Mouse (Mus musculus): ENCODE data around the gene Tmem167. TPM values are rescaled to one million over a fixed set of nuclear protein-coding genes. Genes with fewer than 3 reads are reported as not detected.

Tmem167 gene
- polyA plus RNA-seq, 1 experiment from 2014 or later, result 67.4 TPM

DNA sequence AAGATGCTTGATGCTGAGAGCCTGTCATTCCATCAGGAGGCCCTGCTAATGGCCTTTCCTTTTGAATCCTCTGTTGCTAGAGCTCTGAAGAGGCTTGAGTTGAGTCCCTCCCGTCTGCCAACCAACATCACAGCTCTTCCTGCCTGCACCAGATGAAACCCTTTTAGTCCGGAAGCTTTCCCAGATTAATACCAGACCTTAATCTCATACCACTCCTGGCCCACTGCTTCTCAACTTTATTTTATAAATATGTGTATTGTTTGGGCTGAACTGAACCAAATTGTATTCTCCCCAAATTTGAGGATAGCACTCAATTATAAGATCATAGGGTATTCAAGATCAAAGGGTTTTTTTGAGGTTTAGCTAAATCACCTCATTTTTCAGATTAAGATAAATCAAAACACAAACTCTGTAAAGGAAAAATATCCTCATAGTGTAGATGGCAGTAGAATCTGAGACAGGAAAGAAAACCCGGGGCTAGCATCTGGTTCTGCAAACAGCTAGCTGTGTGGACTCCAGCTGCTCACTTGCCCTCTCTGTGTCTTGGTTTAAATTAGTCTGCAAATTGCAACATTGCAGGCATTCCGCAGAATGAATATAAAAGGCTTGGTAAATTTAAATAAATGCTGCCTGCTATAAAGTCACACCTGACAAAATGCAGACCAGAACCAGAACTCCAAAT, 81.3 kb downstream of the Tmem167 start:
- Histone ChIP-seq H3K36me3 (ENCODE audit: control insufficient read depth, insufficient read depth, low read length) (no peaks in the 10 kb centered on the region), H3K27ac (ENCODE audit: low read depth) (no peak overlapping the region), H3K9me3 (ENCODE audit: control insufficient read depth, low read length) (no peaks in the 10 kb centered on the region), H3K4me2 (ENCODE audit: low read length) (no peak overlapping the region), H3K4me1 (replicated peaks; ENCODE audit: control insufficient read depth, insufficient read depth, low read length) (no peaks in the 10 kb centered on the region), H3K4me3 (ENCODE audit: low read depth, low read length) (no peak overlapping the region), H3K27me3 (replicated peaks; ENCODE audit: control insufficient read depth, insufficient read depth, low read length) (no peaks in the 10 kb centered on the region), H3K9ac (ENCODE audit: low read length) (no peak overlapping the region)
- 53% methylated on average over 4 of the region's 4 CpGs for WGBS
- no peak for DNase-seq (ENCODE audit: low spot score)
- no peak for ATAC-seq (replicated peaks; ENCODE audit: low FRiP score, low TSS enrichment, low read depth)

- ATAC-seq (replicated peaks; ENCODE audit: low FRiP score, low TSS enrichment, low read depth), result no peak
- DNase-seq (ENCODE audit: low spot score), result no peak
- WGBS, result 15% methylated on average over 2 of the region's 2 CpGs
- Histone ChIP-seq H3K27me3 (replicated peaks; ENCODE audit: control insufficient read depth, insufficient read depth, low read length) (no peaks in the 10 kb centered on the region), H3K9ac (ENCODE audit: low read length) (no peak overlapping the region), H3K9me3 (ENCODE audit: control insufficient read depth, low read length) (no peaks in the 10 kb centered on the region), H3K27ac (ENCODE audit: low read depth) (no peak overlapping the region), H3K4me1 (replicated peaks; ENCODE audit: control insufficient read depth, insufficient read depth, low read length) (no peaks in the 10 kb centered on the region), H3K4me3 (ENCODE audit: low read depth, low read length) (no peak overlapping the region), H3K4me2 (ENCODE audit: low read length) (no peak overlapping the region), H3K36me3 (ENCODE audit: control insufficient read depth, insufficient read depth, low read length) (no peaks in the 10 kb centered on the region)
Measured at GRCm38 (mm10) chr13:90170782-90171179, 81.9 kb downstream of the Tmem167 start.

DNA sequence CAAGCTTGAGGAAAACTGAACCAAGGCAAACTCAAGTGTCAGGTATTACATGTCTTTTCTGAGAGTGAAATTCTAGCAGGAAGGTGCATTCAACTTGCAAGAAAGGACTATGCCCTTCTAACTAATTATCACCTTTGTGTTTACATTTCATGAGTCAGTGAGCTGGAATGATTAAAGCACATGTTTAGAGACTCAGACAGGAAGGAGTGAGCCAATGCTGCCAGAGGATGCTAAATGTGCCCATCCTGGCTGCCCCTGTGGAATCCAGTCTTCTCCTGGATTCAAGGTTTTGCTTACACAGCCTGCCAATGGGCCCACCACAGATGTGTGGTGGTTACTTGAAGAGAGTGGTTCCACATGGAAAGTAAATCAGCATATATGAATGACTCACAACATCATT, 82.5 kb downstream of the Tmem167 start:
- no peak for ATAC-seq (replicated peaks; ENCODE audit: low FRiP score, low TSS enrichment, low read depth)

DNA sequence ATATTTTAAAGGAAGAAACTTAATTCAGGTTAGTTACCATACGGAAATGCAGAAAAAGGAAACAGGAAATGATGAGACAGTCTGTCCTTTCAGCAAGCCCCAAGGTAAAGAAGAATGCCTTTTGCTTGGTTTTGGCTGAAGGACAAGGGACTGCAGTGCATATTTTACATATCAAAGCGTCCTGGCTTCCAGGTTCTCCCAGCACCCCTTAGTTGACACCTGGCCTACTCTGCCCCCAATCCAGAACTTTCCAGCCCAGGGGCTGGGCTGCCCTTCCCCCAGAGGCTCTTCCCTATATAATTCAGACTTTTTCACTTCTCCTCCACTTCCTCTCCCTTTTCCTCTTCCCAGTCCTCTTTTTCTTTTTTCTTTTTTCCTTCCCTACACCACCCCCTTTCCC, 86.7 kb downstream of the Tmem167 start:
- Histone ChIP-seq H3K4me2 (ENCODE audit: low read length) (no peak overlapping the region), H3K9ac (ENCODE audit: low read length) (no peak overlapping the region), H3K36me3 (ENCODE audit: control insufficient read depth, insufficient read depth, low read length) (no peaks in the 10 kb centered on the region), H3K27me3 (replicated peaks; ENCODE audit: control insufficient read depth, insufficient read depth, low read length) (no peaks in the 10 kb centered on the region), H3K9me3 (ENCODE audit: control insufficient read depth, low read length) (no peaks in the 10 kb centered on the region), H3K27ac (ENCODE audit: low read depth) (no peak overlapping the region), H3K4me3 (ENCODE audit: low read depth, low read length) (no peak overlapping the region), H3K4me1 (replicated peaks; ENCODE audit: control insufficient read depth, insufficient read depth, low read length) (no peaks in the 10 kb centered on the region)
- no peak for ATAC-seq (replicated peaks; ENCODE audit: low FRiP score, low TSS enrichment, low read depth)
- no peak for DNase-seq (ENCODE audit: low spot score)
- 65% methylated on average over 2 of the region's 2 CpGs for WGBS

More for the DNA sequence above, 82.5 kb downstream of the Tmem167 start:
- H3K27me3 ChIP-seq (replicated peaks; ENCODE audit: control insufficient read depth, insufficient read depth, low read length), result no peaks in the 10 kb centered on the region
- no peak for DNase-seq (ENCODE audit: low spot score)
- H3K4me1 ChIP-seq (replicated peaks; ENCODE audit: control insufficient read depth, insufficient read depth, low read length), result no peaks in the 10 kb centered on the region
- no peaks in the 10 kb centered on the region for H3K36me3 ChIP-seq (ENCODE audit: control insufficient read depth, insufficient read depth, low read length)
- no peak overlapping the region for H3K27ac ChIP-seq (ENCODE audit: low read depth)
- no peaks in the 10 kb centered on the region for H3K9me3 ChIP-seq (ENCODE audit: control insufficient read depth, low read length)
- H3K4me2 ChIP-seq (ENCODE audit: low read length), result no peak overlapping the region
- H3K9ac ChIP-seq (ENCODE audit: low read length), result no peak overlapping the region
- H3K4me3 ChIP-seq (ENCODE audit: low read depth, low read length), result no peak overlapping the region

DNA sequence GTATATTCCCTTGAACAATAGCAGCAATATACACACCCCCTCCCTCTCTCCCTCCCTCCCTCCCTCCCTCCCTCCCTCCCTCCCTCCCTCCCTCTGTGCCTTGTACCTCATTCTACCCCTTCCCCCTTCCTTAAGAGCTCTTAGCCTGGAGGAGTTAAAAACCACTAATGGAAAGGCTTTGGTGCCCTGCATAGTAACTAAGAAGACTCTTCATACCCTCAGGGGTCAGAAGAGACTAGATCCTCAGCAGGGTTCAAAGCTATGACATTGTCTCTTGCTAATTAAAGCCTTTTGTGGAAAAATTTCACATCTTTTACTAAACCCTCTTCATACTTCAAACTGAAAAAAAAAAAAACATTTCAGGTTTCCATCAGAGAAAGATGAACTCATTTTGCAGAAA, 93.3 kb downstream of the Tmem167 start:
- DNase-seq (ENCODE audit: low spot score), result no peak
- Histone ChIP-seq H3K36me3 (ENCODE audit: control insufficient read depth, insufficient read depth, low read length) (no peaks in the 10 kb centered on the region), H3K4me1 (replicated peaks; ENCODE audit: control insufficient read depth, insufficient read depth, low read length) (no peaks in the 10 kb centered on the region), H3K4me2 (ENCODE audit: low read length) (no peak overlapping the region), H3K27me3 (replicated peaks; ENCODE audit: control insufficient read depth, insufficient read depth, low read length) (no peaks in the 10 kb centered on the region), H3K27ac (ENCODE audit: low read depth) (no peak overlapping the region), H3K9ac (ENCODE audit: low read length) (no peak overlapping the region), H3K4me3 (ENCODE audit: low read depth, low read length) (no peak overlapping the region), H3K9me3 (ENCODE audit: control insufficient read depth, low read length) (no peaks in the 10 kb centered on the region)
- no peak for ATAC-seq (replicated peaks; ENCODE audit: low FRiP score, low TSS enrichment, low read depth)

- ATAC-seq (replicated peaks; ENCODE audit: low FRiP score, low TSS enrichment, low read depth) (no peak), DNase-seq (ENCODE audit: low spot score) (no peak)
- WGBS, result 88% methylated on average over 7 of the region's 7 CpGs
- no peaks in the 10 kb centered on the region for H3K9me3 ChIP-seq (ENCODE audit: control insufficient read depth, low read length)
- no peak overlapping the region for H3K27ac ChIP-seq (ENCODE audit: low read depth)
- no peak overlapping the region for H3K4me2 ChIP-seq (ENCODE audit: low read length)
- H3K36me3 ChIP-seq (ENCODE audit: control insufficient read depth, insufficient read depth, low read length), result no peaks in the 10 kb centered on the region
- H3K4me3 ChIP-seq (ENCODE audit: low read depth, low read length), result no peak overlapping the region
- H3K27me3 ChIP-seq (replicated peaks; ENCODE audit: control insufficient read depth, insufficient read depth, low read length), result no peaks in the 10 kb centered on the region
- peaks cover 8% of the 10 kb centered on the region; the same call in 1 of the 2 replicates for H3K4me1 ChIP-seq (replicated peaks; ENCODE audit: control insufficient read depth, insufficient read depth, low read length)
- H3K9ac ChIP-seq (ENCODE audit: low read length), result no peak overlapping the region
Measured at GRCm38 (mm10) chr13:90183536-90183935, 94.6 kb downstream of the Tmem167 start.

DNA sequence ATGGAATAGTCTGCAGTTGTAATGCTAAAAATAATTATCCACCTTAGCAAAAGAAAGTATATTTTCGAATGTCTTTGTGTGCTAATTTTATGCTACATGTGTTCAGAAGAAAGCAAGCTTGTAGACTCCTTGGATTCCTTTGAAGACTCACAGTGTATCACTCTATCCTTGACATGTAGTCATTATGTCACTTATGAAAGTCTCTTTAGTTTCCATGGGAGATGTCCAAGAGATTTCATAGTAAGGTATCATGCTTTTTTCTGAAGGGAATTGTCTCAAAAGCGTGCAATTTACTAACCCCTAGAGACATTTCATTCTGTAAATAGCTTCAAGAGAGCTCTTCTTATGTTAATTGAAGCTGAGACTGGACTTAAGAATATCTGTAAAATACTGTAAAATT, 97.8 kb downstream of the Tmem167 start:
- peaks cover 9% of the 10 kb centered on the region; the same call in 1 of the 2 replicates for H3K4me1 ChIP-seq (replicated peaks; ENCODE audit: control insufficient read depth, insufficient read depth, low read length)
- H3K27ac ChIP-seq (ENCODE audit: low read depth), result no peak overlapping the region
- ATAC-seq (replicated peaks; ENCODE audit: low FRiP score, low TSS enrichment, low read depth), result no peak
- no peak overlapping the region for H3K4me2 ChIP-seq (ENCODE audit: low read length)
- DNase-seq (ENCODE audit: low spot score), result no peak
- no peaks in the 10 kb centered on the region for H3K9me3 ChIP-seq (ENCODE audit: control insufficient read depth, low read length)
- H3K4me3 ChIP-seq (ENCODE audit: low read depth, low read length), result no peak overlapping the region
- H3K27me3 ChIP-seq (replicated peaks; ENCODE audit: control insufficient read depth, insufficient read depth, low read length), result no peaks in the 10 kb centered on the region
- 87% methylated on average over 2 of the region's 2 CpGs for WGBS
- H3K36me3 ChIP-seq (ENCODE audit: control insufficient read depth, insufficient read depth, low read length), result no peaks in the 10 kb centered on the region
- H3K9ac ChIP-seq (ENCODE audit: low read length), result no peak overlapping the region

DNA sequence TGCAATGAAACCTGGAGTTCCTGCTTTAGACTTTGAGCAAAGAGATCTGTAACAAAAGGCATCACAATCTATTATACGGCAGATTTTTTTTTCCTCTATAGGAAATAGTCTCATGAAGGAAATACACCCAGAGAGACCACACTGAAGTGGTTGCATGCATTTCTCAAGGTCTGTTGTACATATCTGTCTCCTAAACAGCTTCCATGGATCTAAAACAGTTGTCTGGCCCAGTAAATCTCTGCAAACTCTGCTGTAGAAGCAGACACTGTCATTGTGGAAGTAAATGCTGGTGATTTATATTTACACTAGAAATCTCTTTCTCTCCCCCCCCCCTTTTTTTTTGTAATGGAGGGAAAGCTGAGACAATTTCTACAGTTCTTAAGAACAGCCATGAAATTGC, 99.1 kb downstream of the Tmem167 start:
- ATAC-seq (replicated peaks; ENCODE audit: low FRiP score, low TSS enrichment, low read depth) (0 out of 2 replicates have a peak, but pooled peaks have one; percentile 40), DNase-seq (ENCODE audit: low spot score) (no peak)
- H3K9ac ChIP-seq (ENCODE audit: low read length), result no peak overlapping the region
- no peaks in the 10 kb centered on the region for H3K9me3 ChIP-seq (ENCODE audit: control insufficient read depth, low read length)
- H3K36me3 ChIP-seq (ENCODE audit: control insufficient read depth, insufficient read depth, low read length), result no peaks in the 10 kb centered on the region
- no peak overlapping the region for H3K27ac ChIP-seq (ENCODE audit: low read depth)
- peaks cover 9% of the 10 kb centered on the region; the same call in 1 of the 2 replicates for H3K4me1 ChIP-seq (replicated peaks; ENCODE audit: control insufficient read depth, insufficient read depth, low read length)
- no peak overlapping the region for H3K4me3 ChIP-seq (ENCODE audit: low read depth, low read length)
- no peaks in the 10 kb centered on the region for H3K27me3 ChIP-seq (replicated peaks; ENCODE audit: control insufficient read depth, insufficient read depth, low read length)
- 34% methylated on average over 1 of the region's 1 CpGs for WGBS
- peak overlapping the region; percentile 5; the same call in 1 of the 2 replicates for H3K4me2 ChIP-seq (ENCODE audit: low read length)

DNA sequence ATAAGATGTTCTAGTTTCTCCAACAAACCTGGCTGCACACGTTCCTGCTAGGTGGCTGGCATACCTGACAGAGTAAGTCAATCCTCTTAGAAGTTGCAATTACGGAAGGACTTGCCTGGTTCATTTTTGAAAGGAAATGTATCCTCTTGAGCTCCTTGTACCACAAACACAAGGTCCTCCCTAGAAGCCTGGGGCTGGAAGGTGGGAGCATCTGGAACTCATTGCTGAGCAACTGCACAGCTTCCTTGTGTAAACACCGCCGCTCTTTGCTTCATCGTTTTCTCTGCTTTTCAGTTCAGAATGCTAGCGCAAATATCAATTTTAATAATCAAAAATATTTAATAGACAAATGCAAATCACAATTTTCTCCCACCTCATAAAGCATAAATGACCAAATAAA, 102.9 kb downstream of the Tmem167 start:
- H3K27ac ChIP-seq (ENCODE audit: low read depth), result no peak overlapping the region
- peaks cover 9% of the 10 kb centered on the region; the same call in 1 of the 2 replicates for H3K4me1 ChIP-seq (replicated peaks; ENCODE audit: control insufficient read depth, insufficient read depth, low read length)
- no peak overlapping the region for H3K4me3 ChIP-seq (ENCODE audit: low read depth, low read length)
- no peak overlapping the region for H3K4me2 ChIP-seq (ENCODE audit: low read length)
- H3K27me3 ChIP-seq (replicated peaks; ENCODE audit: control insufficient read depth, insufficient read depth, low read length), result no peaks in the 10 kb centered on the region
- H3K9me3 ChIP-seq (ENCODE audit: control insufficient read depth, low read length), result no peaks in the 10 kb centered on the region
- DNase-seq (ENCODE audit: low spot score) (no peak), ATAC-seq (replicated peaks; ENCODE audit: low FRiP score, low TSS enrichment, low read depth) (no peak)
- WGBS, result 39% methylated on average over 6 of the region's 6 CpGs
- no peak overlapping the region for H3K9ac ChIP-seq (ENCODE audit: low read length)
- H3K36me3 ChIP-seq (ENCODE audit: control insufficient read depth, insufficient read depth, low read length), result no peaks in the 10 kb centered on the region

Measured in intestine, embryonic 14.5 days (tissue).